Mouse (Mus musculus) erythroblast, embryonic 14.5 days (primary cell): ENCODE data around the gene Fcna. TPM values are rescaled to one million over a fixed set of nuclear protein-coding genes. Genes with fewer than 3 reads are reported as not detected.

Source experiments
- H3K27me3 ChIP-seq: 2 replicates; pipeline ENCODE4 v1.6.1; 2012; ENCODE audit warnings: inconsistent platforms; ENCODE audit not compliant: control insufficient read depth
- H3K36me3 ChIP-seq: 2 replicates; pipeline ENCODE4 v1.6.1; 2012; ENCODE audit warnings: mild to moderate bottlenecking, inconsistent platforms; ENCODE audit not compliant: control insufficient read depth
- H3K4me1 ChIP-seq: 2 replicates; pipeline ENCODE4 v1.6.1; 2012; ENCODE audit warnings: inconsistent platforms; ENCODE audit not compliant: control insufficient read depth
- H3K4me3 ChIP-seq: replicated peaks from 2 replicates; pipeline ENCODE3; 2012; ENCODE audit warnings: moderate library complexity, mild to moderate bottlenecking, inconsistent platforms
- H3K9me3 ChIP-seq: 2 replicates; pipeline ENCODE4 v1.6.1; 2012; ENCODE audit warnings: low read length, inconsistent platforms, mixed read lengths; ENCODE audit not compliant: control insufficient read depth
- GATA1 ChIP-seq: IDR thresholded peaks from 2 replicates; pipeline ENCODE4 v1.6.1; 2012; ENCODE audit warnings: low read length, inconsistent platforms, mixed read lengths
- TAL1 ChIP-seq: IDR thresholded peaks from 3 replicates; pipeline ENCODE4 v1.6.1; 2012; ENCODE audit warnings: low read length, inconsistent platforms, mixed read lengths
- polyA plus RNA-seq: library from polyadenylated mRNA; stranded (reverse); fragments of >175 nt; gene quantifications from 2 replicates; pipeline ENCODE4 v1.2.3, GENCODE M21; 2012

The Fcna gene
- polyA plus RNA-seq, 1 experiment: 0.94 TPM

DNA sequence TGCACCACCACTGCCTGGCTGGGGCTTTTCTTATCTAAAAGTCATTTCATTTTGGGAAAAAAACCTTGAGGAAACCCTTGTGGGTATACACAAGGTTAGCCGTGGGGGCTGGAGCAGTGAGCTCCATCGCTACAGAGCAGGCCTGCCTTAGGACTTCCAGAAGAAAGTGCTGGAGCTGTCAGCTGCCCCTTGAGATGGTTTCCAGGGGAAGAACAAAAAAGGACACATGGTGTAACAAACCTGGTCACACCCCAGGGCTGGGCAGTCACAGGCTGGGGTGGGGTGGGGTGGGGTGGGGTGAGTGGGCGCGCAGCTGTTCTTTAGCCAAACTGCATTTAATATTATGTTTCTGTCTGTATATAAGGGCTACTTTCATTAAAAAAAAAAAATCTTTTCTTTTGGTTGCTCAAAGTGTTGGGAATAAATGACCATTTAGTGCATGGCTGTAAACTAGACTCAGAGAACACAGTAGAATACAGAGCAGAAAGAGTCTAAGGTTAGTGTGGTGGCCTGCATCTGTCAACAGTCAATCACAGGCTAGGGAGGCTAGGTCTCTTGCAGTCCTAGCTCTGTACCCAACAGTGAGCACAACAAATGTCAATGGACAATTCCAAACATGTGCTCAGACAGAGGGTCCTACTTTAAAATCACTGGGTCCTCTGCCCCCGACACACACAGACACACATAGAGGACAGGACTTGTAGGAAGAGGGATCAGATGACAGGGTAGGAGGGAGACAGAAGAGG, 30.9 kb downstream of the Fcna start:
- Histone ChIP-seq H3K36me3 (peaks cover 94% of the 10 kb centered on the region), H3K27me3 (no peaks in the 10 kb centered on the region), H3K4me1 (peaks cover 9% of the 10 kb centered on the region), H3K4me3 (no peak overlapping the region), H3K9me3 (no peaks in the 10 kb centered on the region)
- TF ChIP-seq GATA1 (no peak), TAL1 (no peak)

DNA sequence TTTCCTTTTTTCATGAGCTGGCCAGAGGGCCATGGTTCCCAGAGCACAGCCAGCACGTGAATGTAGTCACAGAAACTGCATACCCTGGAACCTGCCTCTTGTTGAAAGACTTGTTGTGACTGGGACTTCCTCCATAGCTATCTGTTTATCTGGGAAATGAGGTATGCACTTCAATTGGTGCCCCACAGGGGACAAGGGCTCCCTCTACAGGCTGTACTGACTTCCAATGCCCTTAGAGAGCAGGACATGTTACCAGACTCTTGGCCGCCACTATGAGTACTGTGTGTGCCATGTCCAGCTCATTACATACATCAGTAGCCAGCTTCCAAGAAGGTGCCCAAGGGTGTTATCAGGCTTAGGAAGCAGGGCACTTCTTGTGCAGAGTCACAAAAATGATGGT, 36.0 kb downstream of the Fcna start:
- TF ChIP-seq TAL1 (no peak), GATA1 (no peak)
- H3K36me3 ChIP-seq: peaks cover 90% of the 10 kb centered on the region
- H3K9me3 ChIP-seq: no peaks in the 10 kb centered on the region
- no peaks in the 10 kb centered on the region for H3K4me1 ChIP-seq
- H3K27me3 ChIP-seq: no peaks in the 10 kb centered on the region
- no peak overlapping the region for H3K4me3 ChIP-seq

DNA sequence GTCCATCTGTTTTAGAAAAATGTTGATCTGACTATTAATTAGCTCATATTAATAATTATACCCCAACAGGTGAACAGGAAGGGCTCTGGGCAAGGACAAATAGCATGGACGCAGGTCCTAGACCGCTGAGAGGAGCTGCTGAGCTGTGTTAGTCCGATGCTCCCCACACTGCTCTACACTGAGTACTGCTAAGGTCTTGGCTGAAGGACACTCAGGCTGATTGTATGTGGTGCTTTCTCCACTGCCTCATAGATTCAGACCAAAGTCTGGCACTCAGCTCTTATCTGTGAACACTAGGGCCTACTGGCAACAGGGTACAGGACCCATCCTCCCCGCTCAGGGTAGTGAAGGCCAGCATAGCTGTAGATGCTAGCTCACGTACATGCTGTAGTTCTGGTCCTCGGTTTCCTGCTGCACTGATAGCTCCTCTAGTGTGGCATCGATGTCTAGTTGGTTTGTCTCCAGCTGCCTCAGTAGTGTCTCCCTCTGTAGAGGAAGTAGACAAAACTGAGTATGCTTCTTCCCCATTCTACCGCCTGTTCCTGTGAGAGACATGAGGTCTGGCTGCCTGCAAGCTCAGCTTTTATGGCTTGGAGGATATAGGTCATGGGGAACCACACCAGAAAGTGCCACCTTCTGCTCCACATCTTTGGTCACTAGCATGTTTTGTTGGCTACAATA, 39.5 kb downstream of the Fcna start:
- Histone ChIP-seq H3K36me3 (peaks cover 90% of the 10 kb centered on the region), H3K9me3 (no peaks in the 10 kb centered on the region), H3K4me3 (no peak overlapping the region), H3K27me3 (no peaks in the 10 kb centered on the region), H3K4me1 (no peaks in the 10 kb centered on the region)
- TF ChIP-seq GATA1 (no peak), TAL1 (no peak)

DNA sequence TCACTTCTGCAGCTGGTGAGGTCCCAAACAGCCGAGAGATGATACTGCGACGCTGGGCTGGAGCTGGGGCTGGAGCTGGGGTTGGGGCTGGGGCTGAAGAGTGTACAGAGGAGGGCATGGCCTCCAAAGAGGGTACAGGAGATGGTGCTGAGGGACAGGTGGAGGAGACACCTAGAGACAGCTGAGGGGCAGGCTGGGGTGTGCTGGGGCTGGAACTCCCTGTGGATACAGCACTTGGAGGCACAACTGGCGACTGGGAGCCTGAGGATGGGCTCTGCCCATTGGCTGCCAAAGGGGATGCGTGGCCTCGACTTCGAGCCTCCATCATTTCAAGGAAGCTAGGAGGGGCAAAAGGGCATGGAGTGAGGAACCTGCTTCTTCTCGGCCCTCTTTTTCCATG, 40.5 kb downstream of the Fcna start:
- Histone ChIP-seq H3K9me3 (no peaks in the 10 kb centered on the region), H3K4me1 (peaks cover 8% of the 10 kb centered on the region), H3K36me3 (peaks cover 87% of the 10 kb centered on the region)

DNA sequence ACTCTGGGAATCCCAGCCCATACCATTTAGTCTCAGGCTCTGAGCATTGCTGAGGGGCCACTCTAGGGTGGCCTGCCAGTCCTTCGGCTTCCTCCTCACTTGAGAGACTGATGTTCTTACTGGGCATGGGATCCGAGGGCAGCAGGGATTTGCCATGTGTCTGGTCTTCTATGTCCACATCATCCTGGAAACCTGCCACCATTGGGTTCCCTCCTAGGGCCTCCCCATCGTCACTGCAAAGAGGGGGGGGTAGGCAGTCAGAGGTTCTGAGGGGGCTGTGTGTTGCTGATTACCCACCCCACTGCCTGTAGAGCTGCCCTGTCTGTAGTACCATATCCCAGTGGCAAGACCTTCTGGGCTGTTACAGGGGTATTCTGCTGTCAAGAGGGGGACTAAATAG, 42.2 kb downstream of the Fcna start:
- no peak overlapping the region for H3K4me3 ChIP-seq
- no peaks in the 10 kb centered on the region for H3K9me3 ChIP-seq
- H3K36me3 ChIP-seq: peaks cover 70% of the 10 kb centered on the region
- H3K27me3 ChIP-seq: peaks cover 9% of the 10 kb centered on the region
- TF ChIP-seq GATA1 (no peak), TAL1 (no peak)
- H3K4me1 ChIP-seq: peaks cover 18% of the 10 kb centered on the region

More for the DNA sequence above, 40.5 kb downstream of the Fcna start:
- no peaks in the 10 kb centered on the region for H3K27me3 ChIP-seq
- TF ChIP-seq GATA1: no peak
- no peak for TF ChIP-seq TAL1
- no peak overlapping the region for H3K4me3 ChIP-seq

DNA sequence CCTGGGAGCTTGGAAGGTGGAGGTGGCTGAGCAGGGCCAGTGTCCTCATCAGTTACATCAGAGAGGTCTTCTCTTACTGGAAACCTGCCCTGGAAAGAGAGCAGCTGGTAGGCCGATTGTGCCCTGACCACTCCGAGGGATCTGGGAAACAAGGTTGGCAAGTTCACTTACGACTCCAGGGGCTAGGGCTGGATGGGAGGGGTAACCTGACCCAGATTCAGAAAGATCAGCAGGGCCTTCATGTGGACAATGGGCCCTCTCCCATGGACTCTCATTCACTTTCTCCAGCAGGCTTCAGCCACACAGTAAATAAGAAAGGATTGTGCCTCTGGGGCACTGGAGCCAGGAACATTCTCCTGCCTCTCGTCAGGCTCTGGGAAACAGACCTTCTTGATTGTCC, 43.0 kb downstream of the Fcna start:
- H3K4me1 ChIP-seq: peaks cover 19% of the 10 kb centered on the region
- peaks cover 16% of the 10 kb centered on the region for H3K27me3 ChIP-seq
- TF ChIP-seq GATA1 (no peak), TAL1 (no peak)
- no peaks in the 10 kb centered on the region for H3K9me3 ChIP-seq
- H3K4me3 ChIP-seq: no peak overlapping the region
- H3K36me3 ChIP-seq: peaks cover 62% of the 10 kb centered on the region

DNA sequence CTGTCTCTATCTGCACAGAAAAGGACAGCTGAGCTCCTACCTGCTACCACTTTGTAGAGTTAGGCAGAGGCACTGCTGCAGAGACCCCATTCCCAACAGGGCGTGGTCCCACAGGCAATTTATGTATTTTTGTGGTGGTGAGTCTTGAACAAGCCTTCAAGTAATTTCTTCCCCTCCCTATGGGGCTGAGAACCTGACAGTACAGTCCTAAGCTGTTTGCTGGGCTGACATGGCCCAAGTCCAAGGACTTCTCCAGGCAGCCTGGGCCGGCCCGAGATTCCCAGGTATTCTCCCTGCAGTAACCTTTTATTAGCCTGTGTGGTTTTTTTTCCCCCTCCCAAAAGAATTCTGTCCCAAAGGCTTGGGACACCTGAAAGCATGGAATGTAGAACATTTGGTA, 43.7 kb downstream of the Fcna start:
- TF ChIP-seq TAL1: no peak
- no peak for TF ChIP-seq GATA1
- peaks cover 23% of the 10 kb centered on the region for H3K27me3 ChIP-seq
- peaks cover 58% of the 10 kb centered on the region for H3K36me3 ChIP-seq
- H3K9me3 ChIP-seq: peaks cover 3% of the 10 kb centered on the region
- peaks cover 22% of the 10 kb centered on the region for H3K4me1 ChIP-seq
- no peak overlapping the region for H3K4me3 ChIP-seq

DNA sequence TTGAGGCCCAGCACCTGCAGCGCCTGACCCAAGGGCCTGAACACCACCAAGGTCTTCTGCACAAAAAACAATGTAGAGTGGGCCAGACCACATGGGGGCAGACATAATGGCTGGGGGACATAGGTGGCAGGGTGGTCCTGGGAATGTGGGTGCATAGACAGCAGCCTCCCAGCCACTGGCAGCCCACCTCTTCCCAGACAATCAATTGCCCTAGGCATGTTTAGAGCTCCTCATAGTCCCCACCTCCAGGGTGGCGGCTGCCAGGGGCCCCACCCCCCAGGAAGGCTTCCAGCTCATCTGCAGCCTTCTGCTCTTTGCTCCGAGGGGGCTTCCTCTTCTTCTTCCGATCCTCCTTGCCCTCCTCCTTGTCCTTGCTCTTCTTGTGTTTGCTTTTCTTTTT, 44.3 kb downstream of the Fcna start:
- Histone ChIP-seq H3K27me3 (peaks cover 29% of the 10 kb centered on the region), H3K4me3 (no peak overlapping the region), H3K36me3 (peaks cover 55% of the 10 kb centered on the region), H3K9me3 (peaks cover 9% of the 10 kb centered on the region), H3K4me1 (peaks cover 22% of the 10 kb centered on the region)
- TF ChIP-seq GATA1 (no peak), TAL1 (no peak)

DNA sequence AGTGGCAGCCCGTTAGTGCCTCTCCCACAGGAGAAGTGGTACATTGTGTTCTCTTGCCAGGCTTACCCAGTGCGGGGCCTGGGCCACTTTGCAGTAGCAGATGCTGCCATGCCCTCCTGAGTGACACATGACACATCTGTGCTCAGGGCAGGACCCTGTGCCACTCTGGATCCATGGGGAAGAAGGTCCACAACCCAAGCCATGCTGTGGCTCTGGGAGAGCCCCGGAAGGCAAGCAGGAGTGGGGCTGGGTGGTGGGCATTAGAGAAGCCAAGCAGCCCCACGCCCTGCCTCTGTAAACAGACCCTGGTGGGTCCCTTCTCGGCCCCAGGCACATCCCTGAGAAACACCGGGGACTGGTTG, 44.7 kb downstream of the Fcna start:
- peaks cover 24% of the 10 kb centered on the region for H3K4me1 ChIP-seq

More for the DNA sequence above, 44.7 kb downstream of the Fcna start:
- H3K27me3 ChIP-seq: peaks cover 34% of the 10 kb centered on the region
- no peak overlapping the region for H3K4me3 ChIP-seq
- H3K9me3 ChIP-seq: peaks cover 14% of the 10 kb centered on the region
- no peak for TF ChIP-seq TAL1
- TF ChIP-seq GATA1: no peak
- H3K36me3 ChIP-seq: peaks cover 50% of the 10 kb centered on the region
